Mouse (Mus musculus) spleen, adult 12 weeks (tissue): ENCODE results near the gene Tppp2.

ENCODE experiments used
- DNase-seq: peaks from one replicate; pipeline ENCODE4 v3.0.0; 2022; ENCODE audit warnings: low spot score

The Tppp2 gene

DNA sequence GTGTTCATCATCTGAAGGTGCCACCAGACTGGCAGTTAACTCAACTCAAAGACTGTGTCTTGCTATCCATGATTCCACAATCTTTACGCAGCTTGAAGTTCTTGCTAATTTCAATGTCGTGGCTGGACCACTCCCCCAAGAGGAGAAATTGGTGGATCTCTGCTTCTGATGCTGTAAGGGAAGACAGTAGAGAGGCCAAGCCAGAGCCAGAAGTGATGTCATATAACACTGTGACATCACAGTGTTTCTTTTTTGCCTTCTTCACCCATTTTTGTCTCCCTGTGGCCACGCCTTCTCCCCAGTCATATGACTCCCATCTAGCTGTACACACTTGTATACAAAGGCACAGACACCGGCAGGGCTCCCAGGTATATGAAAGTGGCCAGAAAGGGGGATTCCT lies at the start of gene Tppp2:
Gene Tppp2 (plus strand): TSS at position 301 of the 400 bp plus-strand sequence.
- DNase-seq, result no peak

DNA sequence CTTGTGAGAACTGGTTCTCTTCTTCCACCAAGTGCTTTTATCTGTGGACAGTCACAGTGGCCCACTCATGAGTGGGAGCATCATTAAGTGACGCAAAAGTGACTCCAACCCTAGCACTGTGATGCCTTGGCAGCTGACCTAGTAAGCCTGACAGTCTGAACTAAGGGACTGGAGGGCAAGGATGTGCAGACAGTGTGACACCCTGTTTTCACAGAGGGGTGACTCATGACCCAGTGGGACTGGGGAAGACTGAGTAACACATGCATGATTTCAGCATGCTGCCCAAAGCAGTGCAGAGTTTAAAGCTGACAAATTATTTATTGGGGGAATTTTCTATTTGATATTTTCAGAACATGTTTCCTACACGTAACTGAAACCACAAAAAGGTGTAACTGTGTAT lies 47.5 kb upstream of the Tppp2 start:
- DNase-seq, result no peak

DNA sequence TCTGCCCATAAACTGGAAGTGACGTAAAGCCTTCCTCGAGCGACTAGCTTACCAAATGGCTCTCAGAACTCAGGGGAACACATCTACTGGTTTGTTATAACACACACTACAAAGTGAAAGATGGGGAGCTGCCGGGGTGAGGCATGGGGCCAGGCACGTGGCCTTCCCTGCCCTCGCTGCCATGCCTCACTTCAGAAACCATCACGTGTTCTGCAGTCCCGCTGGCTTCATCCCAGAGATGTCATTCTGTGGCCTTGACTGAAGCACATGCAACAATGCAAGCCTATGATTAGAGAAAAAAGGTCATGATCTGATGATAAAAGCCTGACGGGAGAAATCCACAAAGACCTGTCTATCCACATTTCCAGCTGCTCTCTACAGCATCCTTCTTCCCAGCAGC lies 46.5 kb upstream of the Tppp2 start:
- DNase-seq, result no peak

DNA sequence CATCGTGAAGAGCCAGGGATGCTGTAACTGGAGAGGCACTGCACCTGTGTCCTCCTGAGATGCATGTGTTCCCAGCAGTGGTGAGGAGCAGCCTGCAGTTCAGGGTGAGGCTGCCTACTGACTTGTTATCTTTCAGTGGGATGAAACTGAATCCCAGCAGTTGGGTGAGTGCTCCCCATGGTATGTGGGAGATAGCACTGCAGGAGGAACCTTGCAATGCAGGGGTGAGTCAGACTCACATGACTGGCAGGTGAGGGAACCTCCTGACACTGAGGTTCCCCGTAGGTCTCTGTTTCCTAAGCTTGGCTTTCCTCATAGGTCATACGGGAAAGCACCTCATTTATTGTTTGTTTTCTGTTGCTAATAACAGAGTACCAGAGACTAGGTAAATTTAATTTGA lies 40.7 kb upstream of the Tppp2 start:
- no peak for DNase-seq

DNA sequence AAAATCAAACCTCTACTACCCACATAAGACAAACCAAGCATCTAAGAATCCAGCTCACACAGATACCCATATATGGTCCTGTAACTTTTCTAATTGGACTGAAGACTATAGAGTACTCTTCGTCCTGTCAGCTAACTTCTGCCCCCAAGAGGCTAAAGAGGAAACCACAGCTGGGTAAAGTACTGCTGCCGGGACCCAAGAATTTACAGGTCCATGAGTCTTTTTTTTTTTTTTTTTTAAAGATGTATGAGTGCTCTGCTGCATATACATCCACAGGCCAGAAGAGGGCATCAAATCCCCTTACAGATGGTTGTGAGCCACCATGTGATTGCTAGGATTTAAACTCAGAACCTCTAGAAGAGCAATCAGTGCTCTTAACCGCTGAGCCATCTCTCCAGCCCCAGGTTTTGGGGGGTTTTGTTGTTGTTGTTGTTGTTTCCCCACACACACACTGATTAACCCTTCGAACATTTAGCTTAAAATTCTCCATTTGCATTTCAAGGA lies 34.6 kb upstream of the Tppp2 start:
- DNase-seq, result peak; percentile 44

DNA sequence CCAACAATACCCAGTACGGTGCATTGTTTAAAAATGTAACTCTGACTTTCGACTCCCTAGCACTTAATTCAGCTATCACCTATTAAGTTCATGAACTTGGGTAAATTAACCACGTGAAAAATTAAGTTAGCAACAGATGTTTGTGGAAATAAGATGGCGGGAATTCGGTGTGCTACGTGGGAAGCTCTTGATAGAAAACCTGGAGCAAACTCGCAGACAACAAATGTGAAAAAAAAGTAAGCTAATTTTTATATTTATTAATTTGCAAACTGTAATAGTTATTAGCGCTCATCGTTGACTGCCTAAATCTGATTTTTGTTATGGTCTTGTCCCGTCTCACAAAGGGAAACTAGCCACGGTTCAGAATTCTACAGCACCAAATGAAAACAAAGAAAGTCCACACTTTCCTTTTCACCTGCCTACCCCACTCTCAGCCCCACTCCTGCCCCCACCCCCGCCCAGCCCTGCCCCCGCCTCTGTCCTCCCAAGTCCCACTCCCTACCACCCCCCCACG lies 34.1 kb upstream of the Tppp2 start:
- DNase-seq, result no peak

DNA sequence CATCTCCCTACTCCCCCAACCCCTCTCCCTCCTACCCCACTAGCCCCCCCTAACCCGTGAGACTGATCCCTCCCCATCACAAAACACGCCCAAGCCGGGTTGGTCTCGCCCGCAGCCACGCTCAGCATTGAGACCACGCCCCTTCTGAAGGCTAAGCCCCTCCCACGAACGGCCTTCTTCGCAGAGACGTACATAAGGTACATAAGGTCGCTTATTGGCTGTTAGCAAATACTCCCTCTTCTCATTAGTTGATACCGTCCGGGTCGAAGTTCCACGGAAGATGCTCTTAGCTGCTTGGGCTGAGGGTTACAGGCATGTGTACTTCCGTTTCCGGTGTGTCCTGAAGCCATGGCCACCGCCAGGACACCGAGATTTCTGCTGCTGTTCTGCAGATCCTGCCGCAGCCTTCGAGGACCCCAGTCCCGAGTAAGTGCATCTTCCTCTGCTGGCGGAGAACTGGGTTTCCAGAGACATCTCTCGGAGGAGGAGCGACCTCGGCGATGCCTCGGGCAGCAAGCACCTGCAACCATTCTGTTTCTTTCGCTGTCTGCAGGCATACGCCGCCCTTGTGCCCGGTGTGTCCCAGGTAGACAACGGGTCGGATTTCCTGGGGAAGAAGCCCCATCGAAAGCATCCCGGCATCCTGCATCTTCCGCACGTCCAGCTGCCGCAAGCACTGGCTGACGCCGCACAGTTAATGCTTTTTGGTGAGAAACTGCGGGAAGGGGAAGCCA lies 33.5 kb upstream of the Tppp2 start, which contains the start of gene Mettl17:
Gene Mettl17 (plus strand): TSS at position 245 of the 734 bp plus-strand sequence.
- peak; percentile 86 for DNase-seq

DNA sequence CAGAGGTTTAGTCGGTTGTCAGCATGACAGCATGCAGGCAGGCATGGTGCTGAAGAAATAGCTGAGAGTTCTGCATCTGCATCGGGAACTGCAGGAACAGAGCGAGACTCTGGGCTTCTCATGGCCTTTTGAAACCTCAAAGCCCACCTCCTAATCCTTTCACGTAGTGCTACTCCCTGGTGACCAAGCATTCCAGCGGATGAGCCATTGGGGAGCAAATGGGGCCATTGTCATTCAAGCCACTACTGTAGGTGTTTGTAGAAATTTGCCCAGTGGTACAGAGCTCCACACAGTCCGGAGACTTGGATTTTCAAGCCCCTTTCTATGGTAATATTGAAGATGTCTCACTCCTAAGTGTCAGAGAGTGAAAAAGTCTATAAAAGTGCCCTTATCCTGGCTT lies 32.2 kb upstream of the Tppp2 start:
- no peak for DNase-seq

DNA sequence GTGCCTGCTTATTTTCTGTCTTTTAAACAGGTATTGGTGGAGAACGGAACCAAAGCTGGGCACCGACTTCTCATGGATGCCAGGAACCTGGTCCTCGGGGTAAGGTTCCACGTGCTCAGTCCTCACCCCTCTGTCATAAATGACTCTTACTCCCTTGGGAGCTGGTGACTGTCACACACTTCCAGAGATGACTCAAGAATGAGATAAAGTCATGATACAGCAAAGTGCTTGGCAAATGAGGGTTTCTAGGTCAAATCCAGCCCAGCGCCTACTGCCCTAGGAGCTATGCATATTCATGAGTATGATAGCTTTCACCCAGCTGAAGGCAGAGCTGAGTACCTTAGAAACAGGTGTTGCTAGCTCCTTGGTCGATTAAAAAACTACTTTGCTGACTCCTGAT lies 28.4 kb upstream of the Tppp2 start:
- no peak for DNase-seq

DNA sequence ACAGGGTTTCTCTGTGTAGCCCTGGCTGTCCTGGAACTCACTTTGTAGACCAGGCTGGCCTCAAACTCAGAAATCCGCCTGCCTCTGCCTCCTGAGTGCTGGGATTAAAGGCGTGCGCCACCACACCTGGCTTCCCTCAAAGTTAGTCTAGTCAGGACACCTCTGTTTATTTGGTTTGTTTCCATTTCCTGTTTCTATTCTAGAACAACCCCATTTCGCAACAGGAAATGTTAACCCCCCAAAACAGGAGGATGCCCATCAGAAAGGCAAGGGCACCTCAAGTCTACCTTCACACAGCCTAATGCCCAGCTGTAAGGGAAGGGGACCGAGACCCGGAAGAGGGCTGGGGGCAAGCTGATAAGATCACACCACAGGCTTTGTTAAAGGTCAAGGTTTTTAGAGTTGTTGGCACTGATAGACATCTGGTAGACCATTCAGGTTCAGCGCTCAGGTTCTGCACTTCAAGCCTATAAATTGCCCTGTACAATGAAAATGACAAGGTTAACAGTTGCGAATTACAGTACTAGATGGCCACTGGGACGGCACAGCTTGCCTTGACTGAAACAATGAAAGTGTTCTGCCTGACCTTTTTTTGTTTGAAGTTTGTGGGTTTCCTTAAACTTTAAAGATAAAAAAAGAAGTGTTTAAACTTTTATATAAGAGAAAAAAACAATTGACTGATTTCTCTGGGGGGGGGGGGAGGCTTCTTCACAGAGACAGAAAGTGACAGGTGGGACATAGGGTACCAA lies 25.9 kb upstream of the Tppp2 start, which contains the start of gene Slc39a2:
Gene Slc39a2 (plus strand): TSS at position 699 of the 749 bp plus-strand sequence.
- DNase-seq, result no peak

DNA sequence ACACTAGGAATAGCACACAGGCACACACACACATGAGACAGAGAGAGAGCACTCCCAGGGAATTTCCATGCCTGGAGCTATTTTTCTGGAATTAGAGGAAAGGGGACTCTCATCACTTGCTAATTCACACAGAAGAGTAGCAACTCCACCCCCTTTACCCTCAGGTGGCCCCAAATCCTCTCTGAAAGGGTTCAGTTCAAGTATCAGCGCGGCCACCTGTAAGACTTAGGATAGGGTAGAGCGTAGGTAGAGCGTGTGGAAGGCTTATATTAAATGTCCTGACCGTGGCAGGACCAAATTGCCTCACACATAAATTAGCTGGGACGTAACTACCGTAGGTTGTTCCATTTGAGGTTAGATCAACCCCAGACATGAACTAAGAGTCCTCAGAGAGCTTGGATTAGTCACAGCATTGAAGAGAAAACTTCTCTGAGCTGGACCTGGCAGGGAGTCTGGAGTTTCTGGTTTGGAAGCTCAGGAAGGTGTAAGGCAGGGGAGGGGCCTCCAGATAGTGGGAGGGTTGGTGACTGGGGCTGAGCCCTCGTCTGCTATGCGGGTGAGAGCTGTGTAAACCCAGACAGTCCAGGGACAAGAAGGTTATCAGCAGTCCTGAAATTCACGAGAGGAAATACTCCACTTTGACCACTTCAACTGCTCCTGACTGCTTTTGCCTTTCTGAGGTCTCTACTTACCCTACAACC lies 25.0 kb upstream of the Tppp2 start:
- no peak for DNase-seq

DNA sequence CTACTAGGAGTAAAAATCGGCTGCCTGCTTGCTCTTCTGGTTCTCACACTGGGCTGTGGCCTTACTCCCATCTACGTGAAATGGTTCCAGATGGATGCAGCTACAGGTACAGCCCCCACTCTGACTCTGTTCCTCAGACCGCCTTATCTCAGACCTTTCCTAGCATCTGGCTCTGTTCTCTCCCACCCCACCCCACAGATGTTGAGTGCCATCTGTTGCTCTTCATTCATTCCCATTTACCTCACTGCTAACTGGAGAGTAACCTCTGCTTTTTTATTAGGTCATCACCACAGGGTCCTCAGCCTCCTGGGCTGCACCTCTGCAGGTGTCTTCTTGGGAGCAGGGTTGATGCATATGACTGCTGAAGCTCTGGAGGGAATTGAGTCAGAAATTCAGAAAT lies 24.4 kb upstream of the Tppp2 start:
- DNase-seq, result no peak

DNA sequence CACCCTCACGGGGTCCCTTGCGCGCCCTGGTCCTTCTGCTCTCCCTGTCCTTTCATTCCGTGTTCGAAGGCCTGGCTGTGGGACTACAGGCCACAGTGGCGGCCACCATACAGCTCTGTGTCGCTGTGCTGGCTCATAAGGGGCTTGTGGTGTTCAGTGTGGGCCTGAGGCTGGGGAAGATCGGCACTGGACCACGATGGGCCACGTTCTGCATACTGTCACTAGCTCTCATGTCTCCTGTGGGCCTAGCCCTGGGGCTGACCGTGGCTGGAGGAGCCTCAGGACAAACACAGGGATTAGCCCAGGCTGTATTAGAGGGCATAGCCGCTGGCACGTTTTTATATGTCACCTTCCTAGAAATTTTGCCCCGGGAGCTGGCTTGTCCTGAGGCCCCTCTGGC lies 23.2 kb upstream of the Tppp2 start:
- DNase-seq, result no peak

DNA sequence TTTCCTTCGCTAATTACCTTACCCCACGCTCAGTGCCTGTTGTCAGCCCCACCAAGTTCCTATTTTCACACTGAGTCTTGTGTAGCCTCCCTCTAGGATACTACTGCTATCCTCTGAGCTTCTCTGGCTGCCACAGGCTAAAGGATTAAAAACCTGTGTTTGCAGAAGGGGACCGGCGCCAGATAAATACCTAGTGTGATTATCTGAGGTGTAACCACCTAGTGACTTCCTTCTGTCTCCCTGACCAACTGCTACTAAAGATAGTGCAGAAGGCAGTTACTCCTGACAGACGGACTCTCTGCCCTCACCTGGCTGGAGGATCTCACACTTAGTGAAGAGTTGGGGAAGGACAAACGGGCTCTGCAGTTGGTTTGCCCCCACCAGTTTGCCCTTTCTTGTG lies 22.2 kb upstream of the Tppp2 start:
- no peak for DNase-seq

DNA sequence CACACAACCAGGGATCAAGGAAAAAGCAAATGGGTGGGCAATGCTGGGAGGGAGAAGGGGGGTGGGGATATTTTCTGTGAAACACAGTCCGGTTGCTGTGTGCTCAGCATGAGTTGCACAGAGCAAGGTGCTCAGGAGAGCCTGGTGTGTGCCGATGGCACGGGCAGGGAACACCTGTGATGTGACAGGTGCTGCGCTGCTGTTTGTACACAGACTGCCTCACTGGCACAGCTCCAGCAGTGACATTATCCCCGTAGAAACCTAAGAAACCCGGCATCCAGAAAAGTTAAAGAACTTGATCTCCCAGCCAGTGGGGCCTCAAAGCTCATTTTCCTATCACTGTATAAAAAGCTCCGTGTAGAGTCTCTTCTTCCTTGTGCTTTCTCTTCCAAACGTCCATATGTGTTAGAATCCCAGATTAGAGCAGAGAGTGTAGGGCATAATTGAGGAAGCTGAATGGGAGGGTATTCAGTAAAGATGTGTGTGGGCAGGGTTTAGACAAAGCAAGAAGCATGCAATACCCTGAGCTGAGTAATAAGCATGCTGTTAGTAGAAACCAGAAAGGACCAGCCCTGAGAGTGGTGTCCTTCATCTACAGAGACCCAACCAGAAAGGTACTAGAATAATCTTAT lies 21.6 kb upstream of the Tppp2 start:
- DNase-seq, result no peak

DNA sequence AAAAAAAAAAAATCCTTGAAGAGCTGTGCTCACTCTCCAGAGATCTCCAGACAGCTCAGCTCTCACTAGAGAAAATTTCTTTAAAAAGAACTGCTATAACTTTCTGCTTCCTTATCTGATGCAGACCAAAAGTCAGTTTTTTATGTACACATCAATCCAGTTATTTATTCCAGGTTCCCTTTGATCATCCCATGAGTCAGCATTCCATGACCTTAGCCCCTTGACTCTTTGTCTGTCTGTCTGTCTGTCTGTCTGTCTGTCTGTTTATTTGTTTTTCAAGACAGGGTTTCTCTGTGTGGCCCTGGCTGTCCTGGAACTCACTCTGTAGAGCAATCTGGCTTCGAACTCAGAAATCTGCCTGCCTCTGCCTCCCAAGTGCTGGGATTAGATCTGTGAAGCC lies 18.9 kb upstream of the Tppp2 start:
- no peak for DNase-seq

DNA sequence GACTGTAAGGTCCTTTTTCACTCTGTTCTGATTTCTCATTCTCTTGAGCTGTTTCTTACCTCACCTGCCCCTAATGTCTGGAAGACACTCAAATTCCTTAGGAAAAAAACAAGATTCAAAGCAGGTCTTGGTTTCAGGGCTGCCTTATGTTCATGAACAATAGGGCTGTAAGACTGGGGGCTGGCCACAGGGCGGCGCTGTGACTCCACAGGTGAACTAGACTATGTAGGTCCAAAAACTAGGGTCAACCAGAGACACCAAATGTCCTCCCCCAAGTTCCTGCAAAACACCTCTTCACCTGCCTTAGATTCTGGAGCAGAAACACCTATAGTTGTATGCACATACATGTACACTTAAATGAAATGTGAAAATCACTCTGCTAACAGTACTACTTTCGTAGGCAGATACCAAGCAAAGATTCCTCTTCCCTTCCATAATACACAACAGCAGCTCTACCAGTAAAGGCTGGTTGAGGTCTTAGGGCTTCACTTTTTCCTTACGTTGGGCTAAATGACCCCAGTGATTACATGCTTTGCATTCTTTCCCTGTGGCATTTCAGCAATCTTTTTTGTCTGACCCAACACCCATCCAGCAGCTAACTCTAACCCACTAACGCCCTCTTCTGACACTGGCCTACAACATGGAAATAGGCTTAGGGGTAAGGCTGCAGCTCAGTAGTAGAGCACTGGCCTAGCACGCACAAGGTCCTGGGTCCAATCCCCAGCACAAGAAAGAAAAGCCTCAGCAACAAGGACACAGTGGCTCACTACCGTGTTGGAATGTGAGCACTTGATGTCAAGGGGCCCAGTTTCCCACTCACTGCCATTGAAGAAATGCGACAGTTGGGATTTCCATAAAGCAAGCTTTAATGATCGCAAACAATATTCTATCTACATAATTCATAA lies 15.2 kb upstream of the Tppp2 start:
- DNase-seq, result peak; percentile 21

DNA sequence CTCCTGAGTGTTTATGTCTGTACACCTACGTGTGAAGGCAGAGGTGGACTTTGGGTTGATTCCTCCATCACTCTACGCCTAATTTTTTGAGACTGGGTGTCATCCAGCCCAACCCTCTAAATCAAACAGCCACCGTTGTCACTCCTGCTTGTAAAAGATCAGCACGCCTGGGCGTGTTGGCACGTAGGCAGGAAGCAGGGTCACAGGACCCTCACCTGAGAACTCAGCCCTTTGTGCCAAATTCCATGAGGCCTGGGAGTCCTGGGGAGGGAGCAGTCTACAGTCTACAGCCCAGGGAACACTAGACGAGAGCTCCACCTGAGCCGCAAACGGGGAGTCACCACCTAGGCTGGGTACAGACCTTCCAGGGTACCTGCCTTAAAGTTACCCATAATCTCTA lies 14.4 kb upstream of the Tppp2 start:
- no peak for DNase-seq

DNA sequence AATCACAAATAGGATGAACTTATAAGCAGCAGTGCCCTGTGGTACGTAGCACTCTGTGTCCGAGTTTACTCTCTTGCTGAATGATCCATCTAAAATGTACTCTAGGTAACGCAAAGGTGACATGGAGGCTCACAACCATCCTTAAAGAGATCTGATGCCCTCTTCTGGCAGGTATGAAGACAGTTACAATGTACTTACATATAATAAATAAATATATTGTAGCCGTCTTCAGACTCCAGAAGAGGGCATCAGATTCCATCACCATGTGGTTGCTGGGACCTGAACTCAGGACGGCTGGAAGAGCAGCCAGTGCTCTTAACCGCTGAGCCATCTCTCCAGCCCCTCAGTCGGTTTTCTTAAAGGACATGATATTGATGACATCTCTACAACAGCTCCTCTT lies 13.5 kb upstream of the Tppp2 start:
- no peak for DNase-seq

DNA sequence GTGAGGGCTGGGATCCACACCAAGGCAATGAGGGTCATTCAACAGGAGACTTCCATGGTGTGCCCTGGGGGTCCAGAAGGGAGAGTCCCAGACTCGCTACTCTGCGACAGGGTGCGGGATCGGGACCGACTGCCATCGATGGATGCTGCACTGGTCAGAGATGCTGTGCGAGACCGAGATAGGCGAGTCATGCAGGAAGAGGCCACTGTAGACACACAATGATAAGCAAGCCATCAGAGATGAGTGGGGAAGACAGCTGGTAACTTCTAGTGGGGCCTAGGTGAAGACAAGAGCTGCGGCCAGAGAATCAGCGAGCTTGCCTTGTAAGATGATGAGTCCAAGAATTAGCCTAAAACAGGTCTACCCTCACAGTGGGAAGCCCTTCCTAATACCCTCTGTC lies 12.1 kb upstream of the Tppp2 start:
- DNase-seq, result no peak

DNA sequence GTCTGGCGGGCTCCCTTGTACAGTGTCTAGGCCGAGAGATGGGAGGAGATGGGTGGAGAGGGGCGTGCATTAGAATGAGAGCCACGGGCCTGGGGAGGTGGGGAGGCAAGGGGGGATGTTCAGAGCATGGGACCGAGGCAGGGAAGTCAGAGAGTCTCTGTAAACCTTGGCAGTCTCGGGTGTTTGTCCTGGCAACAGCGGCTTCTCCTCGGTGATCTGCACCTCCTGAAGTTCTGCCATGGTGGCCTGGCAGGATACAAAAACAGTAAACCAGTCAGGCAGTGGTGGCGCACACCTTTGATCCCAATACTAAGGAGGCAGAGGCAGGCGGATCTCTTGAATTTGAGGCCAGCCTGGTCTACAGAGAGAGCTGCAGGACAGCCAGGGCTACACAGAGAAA lies 6.9 kb upstream of the Tppp2 start:
- DNase-seq, result no peak
